Mouse (Mus musculus): ENCODE measurements around the gene C1qa. TPM values are rescaled to one million over a fixed set of nuclear protein-coding genes. Genes with fewer than 3 reads are reported as not detected.

Gene C1qa
- polyA plus RNA-seq, 1 experiment = 134 TPM

- Histone ChIP-seq H3K36me3 (replicated peaks; ENCODE audit: low read length) (no peaks in the 10 kb centered on the region), H3K27me3 (replicated peaks) (peaks cover 70% of the 10 kb centered on the region), H3K9me3 (no peaks in the 10 kb centered on the region), H3K4me3 (replicated peaks) (no peak overlapping the region), H3K4me1 (no peaks in the 10 kb centered on the region)
- no peak for TF ChIP-seq FLI1 (IDR thresholded peaks at IDR 0.05; ENCODE audit: low read length)
- no peak for TF ChIP-seq GATA1 (IDR thresholded peaks at IDR 0.05; ENCODE audit: borderline replicate concordance, low read length)
Measured at GRCm38 (mm10) chr4:136907033-136907432, 8.4 kb upstream of the C1qa start.

- H3K4me3 ChIP-seq (replicated peaks) = no peak overlapping the region
- H3K36me3 ChIP-seq (replicated peaks; ENCODE audit: low read length) = no peaks in the 10 kb centered on the region
- H3K27me3 ChIP-seq (replicated peaks) = peaks cover 58% of the 10 kb centered on the region
- TF ChIP-seq FLI1 (IDR thresholded peaks at IDR 0.05; ENCODE audit: low read length) (no peak), GATA1 (IDR thresholded peaks at IDR 0.05; ENCODE audit: borderline replicate concordance, low read length) (no peak)
- no peaks in the 10 kb centered on the region for H3K9me3 ChIP-seq
- H3K4me1 ChIP-seq = no peaks in the 10 kb centered on the region
Measured at GRCm38 (mm10) chr4:136904767-136905539, 6.3 kb upstream of the C1qa start.

- TF ChIP-seq FLI1 (IDR thresholded peaks at IDR 0.05; ENCODE audit: low read length) = no peak
- no peak for TF ChIP-seq GATA1 (IDR thresholded peaks at IDR 0.05; ENCODE audit: borderline replicate concordance, low read length)
- H3K9me3 ChIP-seq = no peaks in the 10 kb centered on the region
- H3K4me3 ChIP-seq (replicated peaks) = no peak overlapping the region
- H3K36me3 ChIP-seq (replicated peaks; ENCODE audit: low read length) = no peaks in the 10 kb centered on the region
- peaks cover 67% of the 10 kb centered on the region for H3K27me3 ChIP-seq (replicated peaks)
- H3K4me1 ChIP-seq = peaks cover 16% of the 10 kb centered on the region
Measured at GRCm38 (mm10) chr4:136899154-136899553, 551 bp upstream of the C1qa start.

GRCm38 (mm10) chr4:136898084-136898598 is 462 bp downstream of the C1qa start:
- no peak for TF ChIP-seq GATA1 (IDR thresholded peaks at IDR 0.05; ENCODE audit: borderline replicate concordance, low read length)
- no peak for TF ChIP-seq FLI1 (IDR thresholded peaks at IDR 0.05; ENCODE audit: low read length)
- Histone ChIP-seq H3K36me3 (replicated peaks; ENCODE audit: low read length) (no peaks in the 10 kb centered on the region), H3K4me3 (replicated peaks) (no peak overlapping the region), H3K27me3 (replicated peaks) (peaks cover 69% of the 10 kb centered on the region), H3K4me1 (peaks cover 26% of the 10 kb centered on the region), H3K9me3 (no peaks in the 10 kb centered on the region)

GRCm38 (mm10) chr4:136896461-136896860 is 2.1 kb downstream of the C1qa start:
- Histone ChIP-seq H3K36me3 (replicated peaks; ENCODE audit: low read length) (no peaks in the 10 kb centered on the region), H3K4me1 (peaks cover 39% of the 10 kb centered on the region), H3K9me3 (no peaks in the 10 kb centered on the region), H3K4me3 (replicated peaks) (no peak overlapping the region), H3K27me3 (replicated peaks) (peaks cover 75% of the 10 kb centered on the region)
- no peak for TF ChIP-seq FLI1 (IDR thresholded peaks at IDR 0.05; ENCODE audit: low read length)
- TF ChIP-seq GATA1 (IDR thresholded peaks at IDR 0.05; ENCODE audit: borderline replicate concordance, low read length) = no peak

GRCm38 (mm10) chr4:136895861-136896260 is 2.7 kb downstream of the C1qa start:
- Histone ChIP-seq H3K27me3 (replicated peaks) (peaks cover 79% of the 10 kb centered on the region), H3K4me3 (replicated peaks) (no peak overlapping the region), H3K4me1 (peaks cover 39% of the 10 kb centered on the region), H3K36me3 (replicated peaks; ENCODE audit: low read length) (no peaks in the 10 kb centered on the region), H3K9me3 (no peaks in the 10 kb centered on the region)
- TF ChIP-seq GATA1 (IDR thresholded peaks at IDR 0.05; ENCODE audit: borderline replicate concordance, low read length) (no peak), FLI1 (IDR thresholded peaks at IDR 0.05; ENCODE audit: low read length) (no peak)

- Histone ChIP-seq H3K27me3 (replicated peaks) (peaks cover 87% of the 10 kb centered on the region), H3K9me3 (no peaks in the 10 kb centered on the region), H3K4me1 (peaks cover 39% of the 10 kb centered on the region), H3K36me3 (replicated peaks; ENCODE audit: low read length) (no peaks in the 10 kb centered on the region), H3K4me3 (replicated peaks) (peak overlapping the region; percentile 8)
- TF ChIP-seq GATA1 (IDR thresholded peaks at IDR 0.05; ENCODE audit: borderline replicate concordance, low read length) (no peak), FLI1 (IDR thresholded peaks at IDR 0.05; ENCODE audit: low read length) (no peak)
Measured at GRCm38 (mm10) chr4:136894821-136895220, 3.8 kb downstream of the C1qa start.

GRCm38 (mm10) chr4:136893691-136894543 is 4.7 kb downstream of the C1qa start:
- Histone ChIP-seq H3K4me3 (replicated peaks) (no peak overlapping the region), H3K36me3 (replicated peaks; ENCODE audit: low read length) (no peaks in the 10 kb centered on the region), H3K9me3 (no peaks in the 10 kb centered on the region), H3K4me1 (peaks cover 39% of the 10 kb centered on the region), H3K27me3 (replicated peaks) (peaks cover 93% of the 10 kb centered on the region)
- TF ChIP-seq GATA1 (IDR thresholded peaks at IDR 0.05; ENCODE audit: borderline replicate concordance, low read length) (no peak), FLI1 (IDR thresholded peaks at IDR 0.05; ENCODE audit: low read length) (no peak)

- H3K36me3 ChIP-seq (replicated peaks; ENCODE audit: low read length) = no peaks in the 10 kb centered on the region
- H3K27me3 ChIP-seq (replicated peaks) = peaks cover 92% of the 10 kb centered on the region
- H3K4me3 ChIP-seq (replicated peaks) = peak within 1 kb of the TSS; percentile 60
- TF ChIP-seq GATA1 (IDR thresholded peaks at IDR 0.05; ENCODE audit: borderline replicate concordance, low read length) (no peak), FLI1 (IDR thresholded peaks at IDR 0.05; ENCODE audit: low read length) (no peak)
- peaks cover 39% of the 10 kb centered on the region for H3K4me1 ChIP-seq
- no peaks in the 10 kb centered on the region for H3K9me3 ChIP-seq
Measured at GRCm38 (mm10) chr4:136892811-136893210, 5.8 kb downstream of the C1qa start, which contains the start of gene C1qc. C1qc (minus strand) TSS chr4:136893065.

Measured in megakaryocyte, embryonic 14.5 days (primary cell).